Mouse (Mus musculus): Measurements from ENCODE around the gene Hsf5. TPM values are rescaled to one million over a fixed set of nuclear protein-coding genes. Genes with fewer than 3 reads are reported as not detected.

The Hsf5 gene
- total RNA-seq, 2 experiments from 2014 or later, result not detected

- intact Hi-C loops (cut with DNase I), result no loop called here
- DNase-seq (ENCODE audit: low spot score), result no peak
Observed at GRCm38 (mm10) chr11:87615952-87616351, 1.0 kb upstream of the Hsf5 start.

GRCm38 (mm10) chr11:87617606-87618005, 642 bp downstream of the Hsf5 start:
- DNase-seq (ENCODE audit: low spot score), result no peak
- intact Hi-C loops (cut with DNase I), result no loop called here

DNA sequence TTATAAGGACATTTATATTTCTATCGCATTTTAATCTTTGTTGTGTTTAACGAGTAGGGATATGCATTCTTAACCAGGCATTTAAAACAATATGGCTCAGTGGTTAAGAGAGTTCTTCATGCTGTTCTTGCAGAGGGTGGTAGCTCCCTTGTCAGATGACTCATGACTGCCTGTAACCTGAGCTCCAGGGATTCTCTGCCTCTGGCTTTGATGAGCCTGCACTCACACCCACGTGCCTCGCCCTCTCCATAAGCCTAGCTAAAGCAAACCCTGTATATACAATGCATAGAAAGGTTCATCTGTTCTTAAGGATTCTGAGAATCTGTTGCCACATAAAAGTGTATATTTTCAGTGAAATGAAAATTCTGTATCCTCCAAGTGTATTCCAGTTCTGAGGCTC, 6.2 kb downstream of the Hsf5 start:
- no peak for DNase-seq (ENCODE audit: low spot score)
- intact Hi-C loops (cut with DNase I), result no loop called here

GRCm38 (mm10) chr11:87629859-87630258, 12.9 kb downstream of the Hsf5 start:
- intact Hi-C loops (cut with DNase I), result no loop called here
- no peak for DNase-seq (ENCODE audit: low spot score)

DNA sequence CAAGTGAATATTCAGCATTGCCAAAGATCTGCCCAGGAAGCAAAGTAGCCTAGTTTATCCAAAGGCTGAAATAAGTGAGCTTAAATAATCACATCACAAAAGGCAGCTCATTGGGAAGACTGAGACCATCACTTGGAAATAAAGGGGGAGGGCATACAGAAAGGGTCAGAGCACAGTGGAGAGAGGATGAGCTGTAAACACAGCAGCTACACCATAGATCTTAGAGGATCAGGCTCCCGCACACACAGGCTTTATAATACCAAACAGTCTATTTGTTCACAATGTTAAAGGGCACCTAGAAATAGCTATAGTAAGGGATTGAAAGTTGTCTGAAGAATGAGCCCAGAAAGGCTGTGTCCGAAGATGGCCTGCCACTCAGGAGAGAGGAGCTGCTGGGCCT, 21.8 kb downstream of the Hsf5 start:
- no peak for DNase-seq (ENCODE audit: low spot score)
- intact Hi-C loops (cut with DNase I), result no loop called here

DNA sequence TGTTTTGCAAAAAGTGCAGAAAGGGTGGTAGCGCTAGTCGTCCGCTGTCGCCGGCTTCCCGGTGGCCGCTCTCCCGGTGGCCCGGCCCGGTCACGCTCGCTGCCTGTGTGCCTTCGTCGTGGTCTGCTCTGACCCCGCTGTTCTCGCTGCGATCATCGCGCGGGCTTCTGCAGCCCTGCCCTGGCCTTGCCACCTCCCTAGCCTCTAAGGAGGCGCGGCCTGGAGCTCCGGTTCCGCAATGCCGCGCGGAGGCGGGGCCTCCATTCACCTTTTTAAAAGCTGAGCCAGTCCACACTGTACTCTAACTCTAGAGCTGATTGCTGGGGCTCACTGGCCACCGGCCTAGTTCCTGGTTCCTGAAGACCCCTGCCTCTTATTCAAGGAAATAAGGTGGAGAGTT, 22.2 kb downstream of the Hsf5 start:
- intact Hi-C loops (cut with DNase I), result no loop called here
- DNase-seq (ENCODE audit: low spot score), result peak; percentile 35

DNA sequence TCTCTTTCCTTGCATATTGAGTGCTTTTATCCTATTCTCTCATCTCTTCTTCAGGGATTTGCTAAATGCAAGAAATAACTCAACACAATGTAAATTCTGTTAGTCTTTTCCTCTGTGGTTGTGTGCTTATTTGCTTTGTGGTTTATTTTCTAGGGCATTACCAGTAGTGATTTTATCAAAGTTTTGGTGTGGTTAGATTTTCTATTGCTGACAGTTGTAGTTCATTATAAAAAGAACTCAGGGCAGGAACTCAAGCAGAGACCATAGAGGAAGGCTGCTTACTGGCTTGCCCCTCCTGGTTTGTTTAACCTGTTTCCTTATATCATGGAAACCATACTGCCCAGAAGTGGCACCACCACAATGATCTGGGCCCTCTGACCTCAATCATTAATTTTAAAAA, 25.9 kb downstream of the Hsf5 start:
- no peak for DNase-seq (ENCODE audit: low spot score)

GRCm38 (mm10) chr11:87654693-87655092, 37.7 kb downstream of the Hsf5 start:
- intact Hi-C loops (cut with DNase I), result no loop called here
- no peak for DNase-seq (ENCODE audit: low spot score)

More for the DNA sequence above, 25.9 kb downstream of the Hsf5 start:
- intact Hi-C loops (cut with DNase I), result no loop called here

DNA sequence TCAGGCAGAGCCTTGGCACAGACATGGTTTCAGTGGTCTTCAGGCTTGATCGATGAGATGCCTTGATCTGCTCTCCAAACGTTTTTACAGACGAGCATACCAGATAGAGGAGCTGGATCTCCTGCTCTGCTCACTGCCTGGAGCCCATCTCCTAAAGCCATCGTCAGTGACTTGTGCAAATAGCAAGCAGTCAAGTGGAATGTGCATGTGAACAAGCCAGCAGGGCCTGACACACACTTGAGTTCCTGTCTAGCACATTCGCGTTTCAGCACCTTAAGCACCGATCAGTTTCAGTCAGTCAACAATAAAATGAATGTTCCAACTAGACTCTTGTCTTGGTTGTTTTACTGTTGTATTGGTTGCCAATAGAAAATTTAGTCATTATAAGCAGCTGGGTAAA, 42.3 kb downstream of the Hsf5 start:
- DNase-seq (ENCODE audit: low spot score), result no peak
- intact Hi-C loops (cut with DNase I), result no loop called here

GRCm38 (mm10) chr11:87662407-87662806, 45.4 kb downstream of the Hsf5 start, which contains the start of gene Rnf43:
Gene Rnf43, plus strand, starts transcription at chr11:87662722.
- intact Hi-C loops (cut with DNase I), result loop anchor here (1.0 to 2.0 kb wide), 2 partner anchors 109 to 154 kb away; no protein-coding TSS in a partner anchor
- DNase-seq (ENCODE audit: low spot score), result peak; percentile 25

GRCm38 (mm10) chr11:87662822-87663221, 45.9 kb downstream of the Hsf5 start:
- intact Hi-C loops (cut with DNase I), result loop anchor here (1.0 to 2.0 kb wide), 2 partner anchors 108 to 154 kb away; no protein-coding TSS in a partner anchor
- no peak for DNase-seq (ENCODE audit: low spot score)

GRCm38 (mm10) chr11:87663948-87664347, 47.0 kb downstream of the Hsf5 start:
- intact Hi-C loops (cut with DNase I), result loop anchor here (2.0 kb wide), 1 partner anchor 153 kb away; no protein-coding TSS in a partner anchor

DNA sequence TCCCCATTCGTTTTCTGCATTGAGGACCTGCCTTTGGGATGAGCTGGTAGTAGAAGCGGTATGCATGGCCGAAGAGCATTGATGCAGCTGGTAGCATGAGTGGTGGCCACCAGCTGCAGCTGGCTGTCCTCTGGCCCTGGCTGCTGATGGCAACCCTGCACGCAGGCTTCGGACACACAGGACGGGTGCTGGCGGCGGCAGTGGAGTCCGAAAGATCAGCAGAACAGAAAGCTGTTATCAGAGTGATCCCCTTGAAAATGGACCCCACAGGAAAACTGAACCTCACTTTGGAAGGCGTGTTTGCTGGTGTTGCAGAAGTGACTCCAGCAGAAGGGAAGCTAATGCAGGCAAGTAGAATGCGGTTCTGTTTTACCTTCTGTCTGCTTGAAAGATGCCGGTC, 47.6 kb downstream of the Hsf5 start:
- DNase-seq (ENCODE audit: low spot score), result no peak
- intact Hi-C loops (cut with DNase I), result no loop called here

More at GRCm38 (mm10) chr11:87663948-87664347, 47.0 kb downstream of the Hsf5 start:
- no peak for DNase-seq (ENCODE audit: low spot score)

DNA sequence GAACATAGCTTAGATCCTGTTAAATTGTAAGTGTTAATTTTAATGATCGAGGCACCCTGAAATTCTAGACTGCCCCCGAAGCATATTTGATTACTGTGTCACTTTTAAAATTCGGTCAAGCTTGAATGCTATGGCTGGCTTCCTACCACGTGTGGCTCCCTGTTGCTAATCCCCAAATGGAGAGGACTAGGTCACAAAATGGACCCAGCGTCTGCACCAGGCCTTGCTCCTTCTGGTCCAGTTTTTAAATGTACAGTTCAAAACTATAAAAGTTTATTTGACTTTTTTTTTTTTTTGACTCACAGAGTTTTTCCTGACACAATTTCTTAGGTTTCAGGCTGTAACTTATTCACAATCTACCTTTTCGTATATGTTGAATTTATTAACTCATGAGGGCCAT, 48.3 kb downstream of the Hsf5 start:
- DNase-seq (ENCODE audit: low spot score), result no peak
- intact Hi-C loops (cut with DNase I), result no loop called here

GRCm38 (mm10) chr11:87665658-87666057, 48.7 kb downstream of the Hsf5 start:
- no peak for DNase-seq (ENCODE audit: low spot score)

DNA sequence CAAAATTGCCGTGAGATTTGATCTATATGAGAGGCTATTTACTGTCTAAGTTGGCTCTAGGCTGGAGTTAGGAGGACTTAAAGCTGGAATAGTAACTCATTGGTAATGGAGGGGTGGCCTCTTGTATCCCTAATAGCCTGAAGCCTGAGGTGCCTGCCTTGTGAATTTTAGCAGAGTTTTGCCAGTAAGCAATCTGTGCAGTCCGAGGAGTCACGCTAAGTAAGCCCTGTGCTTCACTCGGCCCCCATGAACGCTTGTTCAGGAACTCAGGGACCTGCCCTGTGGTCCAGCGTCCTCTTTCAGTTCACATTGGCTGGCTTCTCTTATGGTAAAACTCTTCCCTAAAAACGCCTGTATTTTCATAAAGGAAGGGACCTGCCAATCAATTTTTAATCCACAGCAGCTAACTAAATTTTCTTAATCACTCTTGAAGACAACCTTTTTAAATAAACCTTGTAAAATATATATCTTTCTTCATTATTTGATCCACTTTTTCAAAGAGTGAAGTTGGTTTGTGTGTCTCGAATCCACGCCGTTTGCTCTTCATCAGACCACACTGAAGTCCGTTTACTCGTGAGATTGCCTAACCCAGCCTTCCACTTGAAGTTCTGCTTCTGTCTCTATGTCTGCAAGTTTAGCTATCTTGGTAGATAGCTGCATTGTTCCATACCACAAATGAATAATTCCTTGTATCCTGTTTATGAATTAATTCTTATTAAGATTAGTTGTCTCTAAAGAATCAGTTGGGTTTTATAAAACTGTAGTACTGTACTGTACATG, 49.5 kb downstream of the Hsf5 start:
- no peak for DNase-seq (ENCODE audit: low spot score)
- intact Hi-C loops (cut with DNase I), result no loop called here

More at GRCm38 (mm10) chr11:87665658-87666057, 48.7 kb downstream of the Hsf5 start:
- intact Hi-C loops (cut with DNase I), result no loop called here

GRCm38 (mm10) chr11:87667107-87668090, 50.4 kb downstream of the Hsf5 start:
- intact Hi-C loops (cut with DNase I), result no loop called here

GRCm38 (mm10) chr11:87673282-87673681, 56.3 kb downstream of the Hsf5 start:
- no peak for DNase-seq (ENCODE audit: low spot score)
- intact Hi-C loops (cut with DNase I), result no loop called here

More at GRCm38 (mm10) chr11:87667107-87668090, 50.4 kb downstream of the Hsf5 start:
- DNase-seq (ENCODE audit: low spot score), result no peak

DNA sequence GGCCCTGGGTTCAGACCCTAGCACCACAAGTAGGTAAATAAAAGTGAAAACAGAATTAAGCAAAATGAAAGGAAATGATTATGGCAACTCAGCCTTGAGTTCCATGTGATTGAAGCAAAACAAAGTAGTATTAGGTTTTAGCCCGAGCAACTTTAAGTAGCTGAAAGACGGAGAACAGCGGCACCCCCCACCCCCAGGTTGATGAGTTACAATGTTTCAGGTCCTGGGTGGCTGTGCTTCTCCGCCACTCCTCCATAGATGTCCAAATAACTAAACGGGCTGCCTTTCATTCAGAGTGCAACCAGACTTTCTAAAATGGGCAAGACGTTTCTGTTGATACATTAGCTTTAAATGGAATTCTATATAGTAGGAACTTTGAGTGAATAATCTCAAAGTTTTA, 58.6 kb downstream of the Hsf5 start:
- DNase-seq (ENCODE audit: low spot score), result no peak
- intact Hi-C loops (cut with DNase I), result no loop called here

- no peak for DNase-seq (ENCODE audit: low spot score)
- intact Hi-C loops (cut with DNase I), result no loop called here
Observed at GRCm38 (mm10) chr11:87677756-87678155, 60.8 kb downstream of the Hsf5 start.

Data from heart, postnatal 25 days (tissue).